Mouse (Mus musculus) stomach, postnatal 0 days (tissue): ENCODE measurements at regions not wholly inside any gene's neighbourhood (a gene's known extent, or its start where the extent isn't known, plus 50 kb on each side); places are given as distances from the start of the nearest gene placed in this dataset.

ENCODE experiments used
- ATAC-seq: fragments of 200-750 bp; cut with Nextera tagmentation; 2 replicates; pipeline ENCODE4 v1.8.0; 2017; ENCODE audit not compliant: low FRiP score, low TSS enrichment
- DNase-seq: peaks from one replicate; pipeline ENCODE4 v3.0.0-alpha.2; 2016; ENCODE audit warnings: low spot score
- H3K27ac ChIP-seq: fragments of 300-500 bp; sonication (generic); replicated peaks from 2 replicates; pipeline ENCODE4 v1.5.1; 2014; ENCODE audit warnings: mild to moderate bottlenecking, control low read depth
- H3K27me3 ChIP-seq: fragments of 300-500 bp; sonication (generic); 2 replicates; pipeline ENCODE4 v1.6.1; 2014; ENCODE audit warnings: low read length; ENCODE audit not compliant: control insufficient read depth, insufficient read depth
- H3K36me3 ChIP-seq: fragments of 300-500 bp; sonication (generic); 2 replicates; pipeline ENCODE4 v1.6.1; 2014; ENCODE audit warnings: low read length, mixed read lengths; ENCODE audit not compliant: control insufficient read depth, insufficient read depth
- H3K4me1 ChIP-seq: fragments of 300-500 bp; sonication (generic); replicated peaks from 2 replicates; pipeline ENCODE4 v1.6.1; 2014; ENCODE audit warnings: antibody characterized with exemption; ENCODE audit not compliant: control insufficient read depth, insufficient read depth
- H3K4me2 ChIP-seq: fragments of 300-500 bp; sonication (generic); replicated peaks from 2 replicates; pipeline ENCODE4 v1.6.1; 2014; ENCODE audit warnings: low read depth, mild to moderate bottlenecking, control low read depth, moderate library complexity
- H3K4me3 ChIP-seq: fragments of 300-500 bp; sonication (generic); 2 replicates; pipeline ENCODE4 v1.5.1; 2014; ENCODE audit warnings: low read depth, low read length, control low read depth
- H3K9ac ChIP-seq: fragments of 300-500 bp; sonication (generic); 2 replicates; pipeline ENCODE4 v1.6.1; 2014; ENCODE audit warnings: mild to moderate bottlenecking, low read length, control low read depth, mixed read lengths
- H3K9me3 ChIP-seq: fragments of 300-500 bp; sonication (generic); 2 replicates; pipeline ENCODE4 v1.6.1; 2016; ENCODE audit warnings: low read length; ENCODE audit not compliant: control insufficient read depth
- CTCF ChIP-seq: IDR thresholded peaks from 2 replicates; pipeline ENCODE4 v1.5.1; 2016; ENCODE audit warnings: antibody characterized with exemption, low read depth, mild to moderate bottlenecking, moderate library complexity
- EP300 ChIP-seq: optimal IDR thresholded peaks from 2 replicates; pipeline ENCODE3; 2016; ENCODE audit warnings: antibody characterized with exemption
- WGBS: fragments of 180-500 bp; shearing (Covaris S2); extraction: QIAGEN DNeasy Blood & Tissue Kit; methylation state at CpG from one replicate; pipeline ENCODE4 v1.1.7; 2014; 5-methylcytosine and 5-hydroxymethylcytosine counted together

DNA sequence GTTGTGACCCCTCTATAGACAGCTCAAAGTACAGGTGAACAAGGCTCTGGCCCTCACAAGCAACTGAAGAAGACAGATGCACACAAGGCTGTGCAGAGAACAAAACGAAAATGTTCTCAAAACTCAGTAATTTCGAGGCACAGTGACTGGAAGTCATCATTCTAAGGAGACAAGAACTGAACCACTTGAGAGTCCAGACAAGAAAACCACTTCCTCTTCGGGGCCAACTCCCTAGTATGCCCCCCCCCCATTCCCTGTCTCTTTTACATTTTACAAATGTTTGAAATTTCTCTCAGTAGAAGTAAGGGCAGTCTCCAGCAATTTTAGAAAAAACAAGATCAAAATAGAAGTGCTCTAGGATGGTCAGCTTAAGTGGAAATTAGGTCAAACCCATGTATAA is 184.0 kb downstream of the Sptssa start:
- no peak for ATAC-seq
- no peaks in the 10 kb centered on the region for H3K9me3 ChIP-seq
- TF ChIP-seq EP300, result no peak
- no peak for TF ChIP-seq CTCF
- no peak overlapping the region for H3K4me3 ChIP-seq
- H3K4me2 ChIP-seq, result no peak overlapping the region
- WGBS, result 76% methylated on average over 3 of the region's 3 CpGs
- no peaks in the 10 kb centered on the region for H3K36me3 ChIP-seq
- no peak overlapping the region for H3K9ac ChIP-seq
- DNase-seq, result no peak
- H3K4me1 ChIP-seq, result no peaks in the 10 kb centered on the region
- H3K27ac ChIP-seq, result no peak overlapping the region
- H3K27me3 ChIP-seq, result no peaks in the 10 kb centered on the region

DNA sequence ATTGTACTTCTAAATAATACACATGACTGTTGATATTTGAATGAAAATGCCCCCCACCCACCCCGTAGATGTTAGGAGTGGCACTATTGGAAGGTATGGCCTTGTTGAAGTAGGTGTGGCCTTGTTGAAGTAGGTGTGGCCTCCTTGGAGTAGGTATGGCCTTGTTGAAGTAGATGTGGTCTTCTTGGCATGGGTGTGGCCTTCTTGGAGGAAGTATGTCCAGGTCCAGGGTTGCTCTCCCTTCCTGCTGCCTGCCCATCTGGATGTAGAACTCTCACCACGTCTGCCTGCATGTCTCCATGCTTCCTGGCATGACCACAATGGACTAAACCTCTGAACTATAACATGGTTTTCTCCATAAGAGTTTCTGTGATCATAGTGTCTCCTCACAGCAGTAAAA is 188.7 kb downstream of the Sptssa start:
- no peaks in the 10 kb centered on the region for H3K27me3 ChIP-seq
- 77% methylated on average over 2 of the region's 2 CpGs for WGBS
- no peak for TF ChIP-seq EP300
- TF ChIP-seq CTCF, result no peak
- H3K27ac ChIP-seq, result no peak overlapping the region
- no peak overlapping the region for H3K4me2 ChIP-seq
- H3K4me3 ChIP-seq, result no peak overlapping the region
- H3K9ac ChIP-seq, result no peak overlapping the region
- no peaks in the 10 kb centered on the region for H3K9me3 ChIP-seq
- H3K4me1 ChIP-seq, result no peaks in the 10 kb centered on the region; the same call in 1 of the 2 replicates
- no peak for DNase-seq
- peak; percentile 69 for ATAC-seq
- no peaks in the 10 kb centered on the region for H3K36me3 ChIP-seq

DNA sequence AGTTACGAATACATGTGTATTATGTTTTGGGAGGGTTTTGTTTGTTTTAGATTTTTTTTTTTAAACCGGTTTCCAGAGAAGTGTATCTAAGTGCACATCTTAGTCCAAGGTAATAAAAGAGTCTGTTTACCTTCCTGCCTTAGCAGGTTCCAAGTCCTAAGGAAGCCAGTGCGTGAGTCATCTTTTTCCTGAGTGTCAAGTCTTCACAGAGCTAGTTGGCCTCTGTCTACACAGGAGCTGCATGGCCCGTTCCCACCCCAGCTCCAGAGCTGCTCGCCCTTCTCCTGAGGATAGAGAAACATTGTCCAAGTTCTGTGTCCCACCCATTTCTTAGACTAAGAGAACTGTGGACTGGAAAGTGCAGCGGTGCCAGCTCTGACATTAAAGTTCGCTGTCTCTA is 192.6 kb downstream of the Sptssa start:
- Histone ChIP-seq H3K9me3 (no peaks in the 10 kb centered on the region), H3K4me3 (no peak overlapping the region), H3K4me1 (peaks cover 2% of the 10 kb centered on the region; the same call in 1 of the 2 replicates), H3K9ac (no peak overlapping the region), H3K27me3 (no peaks in the 10 kb centered on the region), H3K4me2 (no peak overlapping the region), H3K27ac (no peak overlapping the region), H3K36me3 (no peaks in the 10 kb centered on the region)
- peak; percentile 80 for TF ChIP-seq EP300
- TF ChIP-seq CTCF, result no peak
- DNase-seq (peak; percentile 54), ATAC-seq (peak; percentile 90)
- 42% methylated on average over 7 of the region's 7 CpGs for WGBS

DNA sequence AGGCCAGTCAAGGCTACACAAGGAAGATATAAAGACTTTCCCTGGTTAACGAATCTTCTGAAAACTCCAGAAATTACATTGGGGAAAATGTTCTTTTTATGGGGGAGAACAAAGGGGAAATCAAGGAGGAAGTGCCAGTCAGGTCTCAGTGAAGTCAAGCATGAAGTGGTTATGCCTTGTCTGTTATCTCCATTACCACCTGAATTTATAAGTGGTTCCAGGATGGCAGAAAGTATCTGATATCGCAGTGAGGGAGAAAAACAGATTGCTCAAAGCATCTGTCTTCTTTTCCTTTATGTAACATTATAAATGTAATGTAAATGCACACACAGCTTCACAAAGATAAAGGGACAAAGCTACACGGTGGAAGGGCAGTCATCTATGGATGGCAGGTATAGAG is 195.0 kb downstream of the Sptssa start:
- WGBS, result 75% methylated on average over 3 of the region's 3 CpGs
- Histone ChIP-seq H3K27ac (no peak overlapping the region), H3K27me3 (no peaks in the 10 kb centered on the region), H3K4me2 (no peak overlapping the region), H3K9me3 (no peaks in the 10 kb centered on the region), H3K4me1 (peaks cover 2% of the 10 kb centered on the region; the same call in 1 of the 2 replicates), H3K4me3 (no peak overlapping the region), H3K9ac (no peak overlapping the region), H3K36me3 (no peaks in the 10 kb centered on the region)
- no peak for TF ChIP-seq CTCF
- TF ChIP-seq EP300, result no peak
- DNase-seq, result no peak
- ATAC-seq, result no peak

DNA sequence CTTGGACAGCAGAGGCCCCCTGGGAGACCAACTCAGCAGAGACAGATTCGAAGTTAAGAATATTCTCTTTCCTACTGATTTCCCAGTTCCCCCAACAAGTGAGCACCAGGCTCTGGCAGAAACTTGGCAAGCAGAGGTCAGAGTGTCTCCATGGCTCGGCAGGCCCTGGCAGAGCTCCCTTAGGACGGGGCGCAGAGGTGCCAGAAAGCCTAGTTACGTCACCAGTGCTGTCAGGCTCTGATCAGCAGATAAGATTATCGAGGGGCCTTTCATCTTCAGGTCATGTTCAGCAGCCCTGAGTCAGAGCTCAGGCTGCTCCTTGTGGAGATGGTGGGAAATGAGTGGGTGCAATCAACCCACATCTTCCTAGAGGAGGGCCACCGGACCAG is 196.2 kb downstream of the Sptssa start:
- ATAC-seq (0 out of 2 replicates have a peak, but pooled peaks have one; percentile 15), DNase-seq (no peak)
- WGBS, result 49% methylated on average over 7 of the region's 7 CpGs
- Histone ChIP-seq H3K9ac (no peak overlapping the region), H3K27me3 (no peaks in the 10 kb centered on the region), H3K4me3 (no peak overlapping the region), H3K27ac (peak overlapping the region; percentile 63), H3K36me3 (no peaks in the 10 kb centered on the region), H3K9me3 (no peaks in the 10 kb centered on the region), H3K4me2 (no peak overlapping the region), H3K4me1 (peaks cover 2% of the 10 kb centered on the region; the same call in 1 of the 2 replicates)
- TF ChIP-seq CTCF (no peak; the same call in 1 of the 2 replicates), EP300 (no peak)

DNA sequence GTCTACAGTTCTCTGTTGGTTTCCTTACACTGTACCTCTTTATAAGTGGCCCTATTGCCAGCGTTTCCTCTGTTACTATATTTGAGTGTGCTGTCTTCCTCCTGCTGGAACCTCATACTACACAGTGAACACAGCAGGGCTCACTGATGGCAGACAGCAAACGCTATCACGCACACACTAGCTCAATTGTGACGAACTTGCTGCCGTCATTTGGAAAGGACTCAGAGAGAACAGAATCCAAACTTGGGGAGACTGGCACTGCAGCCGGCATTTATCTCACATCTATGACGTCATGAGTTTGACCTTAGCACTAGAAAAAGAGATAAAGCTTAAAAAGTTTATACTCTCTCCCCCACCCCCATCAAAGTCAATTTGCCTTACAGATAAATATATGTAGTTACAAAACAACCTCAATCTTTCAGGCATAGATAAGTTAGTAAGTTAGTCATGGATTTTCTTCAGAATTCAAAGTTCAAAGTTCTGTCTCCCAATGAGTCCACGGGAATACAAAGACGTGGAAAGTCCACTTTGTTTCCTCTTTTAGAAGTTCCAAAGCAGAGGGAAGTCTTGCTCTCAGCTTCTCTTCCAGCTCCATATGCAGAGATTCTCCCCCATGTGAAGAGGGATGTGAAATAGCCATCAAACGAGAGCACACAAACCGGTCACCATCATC is 196.8 kb downstream of the Sptssa start:
- Histone ChIP-seq H3K4me3 (no peak overlapping the region), H3K27me3 (no peaks in the 10 kb centered on the region), H3K27ac (peak overlapping the region; percentile 63), H3K9ac (no peak overlapping the region), H3K4me1 (peaks cover 2% of the 10 kb centered on the region; the same call in 1 of the 2 replicates), H3K9me3 (no peaks in the 10 kb centered on the region), H3K4me2 (no peak overlapping the region), H3K36me3 (no peaks in the 10 kb centered on the region)
- ATAC-seq (peak; percentile 41), DNase-seq (peak; percentile 41)
- WGBS, result 43% methylated on average over 11 of the region's 11 CpGs
- no peak for TF ChIP-seq CTCF
- TF ChIP-seq EP300, result no peak
